Mouse (Mus musculus) left cerebral cortex, adult 2 months (tissue): Measurements from ENCODE around the gene Rab5b. TPM values are rescaled to one million over a fixed set of nuclear protein-coding genes. Genes with fewer than 3 reads are reported as not detected.
A peak's percentile ranks its signal among the peaks of the same experiment; 100 is the strongest.
"Not testable (repeated sequence)": the region's sequence is repeated elsewhere in the genome, so short reads cannot be mapped to it uniquely, and the experiment has no call there.

Experiments used
- DNase-seq, 2 experiments: peaks; one replicate each; pipeline ENCODE4 v3.0.0; 2021 to 2022; ENCODE audit warnings: low spot score in 2 of 2, mixed read lengths in 1 of 2; ENCODE audit errors: extremely low spot score in 1 of 2
- H3K27ac ChIP-seq: fragments of 200-600 bp; 2 replicates; pipeline ENCODE4 v1.8.1; 2022
- H3K4me3 ChIP-seq: fragments of 200-600 bp; 2 replicates; pipeline ENCODE4 v1.8.1; 2022
- CTCF ChIP-seq: fragments of 200-600 bp; IDR thresholded peaks from 2 replicates; pipeline ENCODE4 v1.8.1; 2022; ENCODE audit warnings: antibody characterized with exemption, mild to moderate bottlenecking, moderate library complexity
- intact Hi-C: fragments of 180-260 bp; cut with DNase I; formaldehyde crosslinking; loops from one replicate; pipeline ENCODE4 v1.15.1; 2025
- total RNA-seq, 2 experiments: library from RNA; stranded (reverse); gene quantifications; 2 replicates each; pipeline ENCODE4 v1.2.3; 2021

Rab5b gene
- total RNA-seq, 2 experiments from 2014 or later, result 123 to 132 TPM

- no peak overlapping the region for H3K4me3 ChIP-seq
- intact Hi-C loops, result no loop called here
- H3K27ac ChIP-seq, result no peak overlapping the region
- no peak for DNase-seq
- no peak for TF ChIP-seq CTCF
Measured at GRCm38 (mm10) chr10:128715559-128716537, 19.8 kb upstream of the Rab5b start.

- H3K4me3 ChIP-seq, H3K27ac ChIP-seq, intact Hi-C loops, DNase-seq: not testable (repeated sequence)
Measured at GRCm38 (mm10) chr10:128711318-128711717, 15.3 kb upstream of the Rab5b start.

GRCm38 (mm10) chr10:128705317-128705693 is 9.2 kb upstream of the Rab5b start:
- intact Hi-C loops, result no loop called here
- DNase-seq, result no peak
- H3K27ac ChIP-seq, result peak overlapping the region; percentile 2; the same call in 1 of the 2 replicates
- H3K4me3 ChIP-seq, result peak overlapping the region; percentile 58
- no peak for TF ChIP-seq CTCF

- H3K27ac ChIP-seq, result peak within 1 kb of the TSS; percentile 37; the same call in 1 of the 2 replicates
- TF ChIP-seq CTCF, result no peak
- intact Hi-C loops, result no loop called here
- peak within 1 kb of the TSS; percentile 58 for H3K4me3 ChIP-seq
- peak; percentile 84 to 87 for DNase-seq
Measured at GRCm38 (mm10) chr10:128704491-128705316, 8.6 kb upstream of the Rab5b start, which contains the start of gene Cdk2. Cdk2 (minus strand) TSS chr10:128705031.

- intact Hi-C loops, result no loop called here
- no peak for DNase-seq
Measured at GRCm38 (mm10) chr10:128703895-128704294, 7.8 kb upstream of the Rab5b start, which contains the start of gene Pmel. Pmel (plus strand) TSS chr10:128704195.

GRCm38 (mm10) chr10:128702328-128703007 is 6.4 kb upstream of the Rab5b start:
- no peak for DNase-seq
- Histone ChIP-seq H3K4me3 (no peak overlapping the region), H3K27ac (no peak overlapping the region)
- TF ChIP-seq CTCF, result no peak
- intact Hi-C loops, result no loop called here

More at GRCm38 (mm10) chr10:128703895-128704294, 7.8 kb upstream of the Rab5b start, which contains the start of gene Pmel:
- TF ChIP-seq CTCF, result no peak
- Histone ChIP-seq H3K27ac (peak within 1 kb of the TSS; percentile 37; the same call in 1 of the 2 replicates), H3K4me3 (peak within 1 kb of the TSS; percentile 58)

GRCm38 (mm10) chr10:128700712-128701111 is 4.6 kb upstream of the Rab5b start:
- intact Hi-C loops, result no loop called here
- H3K27ac ChIP-seq, result no peak overlapping the region
- no peak for DNase-seq
- no peak for TF ChIP-seq CTCF
- H3K4me3 ChIP-seq, result no peak overlapping the region

GRCm38 (mm10) chr10:128699611-128700010 is 3.5 kb upstream of the Rab5b start:
- no peak overlapping the region for H3K4me3 ChIP-seq
- no peak overlapping the region for H3K27ac ChIP-seq
- intact Hi-C loops, result no loop called here
- DNase-seq, result no peak
- no peak for TF ChIP-seq CTCF

- DNase-seq, result no peak
- Histone ChIP-seq H3K4me3 (no peak overlapping the region), H3K27ac (no peak overlapping the region)
- no peak for TF ChIP-seq CTCF
- intact Hi-C loops, result no loop called here
Measured at GRCm38 (mm10) chr10:128699006-128699405, 2.9 kb upstream of the Rab5b start.

GRCm38 (mm10) chr10:128697072-128697725 is 1.1 kb upstream of the Rab5b start:
- intact Hi-C loops, result no loop called here
- no peak; the same call in 1 of the 2 replicates for TF ChIP-seq CTCF
- no peak for DNase-seq
- peak overlapping the region; percentile 88; the same call in 1 of the 2 replicates for H3K27ac ChIP-seq
- H3K4me3 ChIP-seq, result peak overlapping the region; percentile 42; the same call in 1 of the 2 replicates
